Mouse (Mus musculus) G1E-ER4 (cell line): ENCODE results near the gene Rcbtb2. TPM values are rescaled to one million over a fixed set of nuclear protein-coding genes. Genes with fewer than 3 reads are reported as not detected.

Experiments used
- GATA1 ChIP-seq: IDR thresholded peaks from one replicate; pipeline ENCODE4 v1.8.0; 2012; ENCODE audit warnings: low read length, inconsistent platforms
- polyA plus RNA-seq: library from polyadenylated mRNA; stranded (reverse); fragments of >175 nt; gene quantifications from 2 replicates; pipeline ENCODE4 v1.2.3, GENCODE M21; 2012

Rcbtb2 gene
- polyA plus RNA-seq = 24.9 and 26.3 TPM in 2 replicates

GRCm38 (mm10) chr14:73122923-73123278 lies at the start of gene Rcbtb2:
Gene Rcbtb2, plus strand, starts transcription at chr14:73123037.
- TF ChIP-seq GATA1 = no peak

DNA sequence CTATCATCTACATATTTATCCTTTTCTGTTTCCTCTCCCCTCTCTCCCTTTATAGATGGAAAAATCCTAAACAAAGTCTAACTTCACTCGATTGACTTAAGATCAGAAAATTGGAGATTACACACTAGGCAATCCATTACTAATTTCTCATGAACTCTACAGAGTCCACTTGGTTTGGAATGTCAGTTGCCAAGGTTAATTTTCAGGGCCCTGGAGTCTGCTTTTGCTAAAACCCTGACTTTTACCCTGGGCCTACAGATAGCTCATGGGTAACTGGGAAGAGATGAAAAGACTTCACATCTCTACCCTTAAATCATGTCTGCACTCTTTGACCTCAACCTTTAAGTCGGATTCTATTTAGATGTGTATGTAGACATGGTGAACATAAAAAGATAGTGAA lies 39.3 kb upstream of the Rcbtb2 start:
- no peak for TF ChIP-seq GATA1

DNA sequence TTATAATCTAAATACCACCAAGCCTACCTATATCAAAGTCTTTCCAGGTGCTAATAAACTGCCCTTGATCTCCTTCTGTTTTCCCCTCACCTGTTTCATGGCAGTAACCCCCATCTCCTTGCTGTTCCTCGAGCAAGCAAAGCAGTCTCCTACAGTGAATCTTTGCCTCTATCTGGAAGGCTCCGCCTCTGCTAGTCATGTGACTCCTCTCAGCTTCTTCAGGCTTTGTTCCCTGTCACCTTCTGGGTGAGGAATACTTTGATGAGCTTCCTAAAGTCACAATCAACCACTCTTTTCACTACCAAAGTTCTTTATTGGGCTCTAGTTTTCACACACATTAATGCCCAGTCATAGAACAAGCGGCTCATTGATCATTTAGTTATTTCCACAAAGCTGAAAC lies 36.4 kb upstream of the Rcbtb2 start:
- TF ChIP-seq GATA1 = no peak

GRCm38 (mm10) chr14:73087247-73087646 lies 35.6 kb upstream of the Rcbtb2 start:
- TF ChIP-seq GATA1 = no peak

- TF ChIP-seq GATA1 = no peak
These were observed 35.1 kb upstream of the Rcbtb2 start for GRCm38 (mm10) chr14:73087746-73088145.

DNA sequence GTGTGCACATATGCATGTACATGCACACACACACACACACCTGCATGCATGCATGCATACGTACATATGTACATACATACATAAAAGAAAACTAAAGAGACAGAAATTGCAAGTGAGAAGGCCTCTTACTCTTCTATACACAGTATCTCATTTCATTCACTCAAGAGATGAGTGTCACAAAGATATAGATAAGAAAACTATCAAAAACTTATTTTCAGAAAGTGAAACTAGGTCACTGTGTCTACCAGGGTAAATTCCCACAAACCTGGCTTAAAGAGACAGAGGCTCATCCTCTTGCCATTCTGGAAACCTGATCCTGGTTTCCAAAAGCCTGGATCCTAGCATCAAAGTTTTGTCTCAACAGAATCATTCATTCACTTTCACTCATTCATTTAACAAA lies 34.6 kb upstream of the Rcbtb2 start:
- TF ChIP-seq GATA1 = no peak

DNA sequence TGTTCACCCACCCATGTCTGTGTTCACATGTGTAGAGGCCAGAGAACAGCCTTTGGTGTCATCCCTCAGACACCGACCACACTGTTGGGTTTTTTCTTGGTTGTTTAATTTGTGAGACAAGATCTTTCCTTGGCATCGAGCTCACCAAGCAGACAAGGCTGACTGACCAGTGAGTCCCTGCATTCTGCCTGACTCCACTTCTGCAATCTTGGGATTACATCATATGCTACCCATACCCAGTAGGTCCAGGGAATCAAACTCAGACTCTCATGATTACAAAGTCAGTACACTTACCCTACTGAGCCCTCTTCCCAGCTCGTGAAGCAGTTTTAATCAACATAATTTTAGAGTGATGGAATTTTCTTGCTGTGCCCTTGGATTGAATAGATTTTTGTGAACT lies 30.0 kb upstream of the Rcbtb2 start:
- no peak for TF ChIP-seq GATA1

- TF ChIP-seq GATA1 = no peak
These were observed 27.9 kb upstream of the Rcbtb2 start for GRCm38 (mm10) chr14:73094802-73095550.

GRCm38 (mm10) chr14:73098677-73099387 lies 24.0 kb upstream of the Rcbtb2 start:
- no peak for TF ChIP-seq GATA1

GRCm38 (mm10) chr14:73102270-73102865 lies 20.5 kb upstream of the Rcbtb2 start:
- TF ChIP-seq GATA1 = no peak

DNA sequence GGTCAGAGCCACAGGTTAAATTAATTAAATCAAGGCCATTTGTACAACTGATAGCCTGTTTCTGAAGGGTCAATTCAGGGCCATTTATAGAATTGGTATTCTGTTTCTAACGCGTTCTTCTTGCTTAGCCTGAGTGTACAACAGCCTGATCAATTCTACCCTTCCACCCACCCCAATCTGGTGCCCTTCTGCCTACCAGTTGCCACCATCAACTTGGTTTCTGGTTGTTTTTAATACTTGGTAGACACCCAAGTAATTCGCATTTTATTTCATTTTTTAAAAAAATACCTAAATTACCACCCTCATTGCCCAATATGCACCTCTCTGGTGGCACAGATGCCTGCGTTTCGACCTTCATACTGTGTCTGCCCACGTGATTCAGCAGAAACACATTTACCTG lies 17.9 kb upstream of the Rcbtb2 start:
- no peak for TF ChIP-seq GATA1

DNA sequence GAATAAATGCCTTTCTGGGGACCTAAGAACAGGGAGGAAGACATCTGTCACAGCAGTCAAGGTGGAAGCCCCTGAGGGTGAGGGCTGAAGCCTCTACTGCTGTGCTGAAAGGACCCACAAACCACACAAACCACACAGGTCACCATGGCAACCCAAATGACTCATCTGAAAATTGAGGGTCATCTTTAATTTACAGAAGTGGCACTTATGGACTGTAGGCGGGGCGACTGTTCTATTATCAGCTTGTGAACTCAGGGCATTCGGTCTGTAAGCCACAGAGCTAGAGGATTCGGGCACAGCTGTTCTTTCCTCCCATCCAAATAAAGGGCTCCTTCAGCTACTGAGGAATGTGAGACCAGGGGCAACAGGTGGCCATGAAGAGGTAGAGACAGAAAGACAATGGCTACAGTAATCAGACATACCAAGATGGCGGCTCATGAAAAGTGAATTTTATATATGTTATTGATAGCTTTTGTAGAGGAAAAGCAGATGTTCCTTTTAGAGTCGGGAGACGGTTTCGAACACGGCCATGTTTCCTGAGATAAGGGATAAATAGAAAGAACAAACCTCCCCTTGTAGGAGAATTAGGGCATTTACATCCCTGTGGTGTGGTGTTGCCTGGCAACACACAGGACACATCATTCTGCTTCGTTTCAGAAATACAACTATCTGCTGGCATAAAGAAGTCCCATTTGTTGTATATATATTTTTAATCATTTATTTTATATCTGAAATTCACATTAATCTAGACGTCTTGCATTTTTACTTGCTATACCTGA lies 17.2 kb upstream of the Rcbtb2 start:
- TF ChIP-seq GATA1 = no peak

- TF ChIP-seq GATA1 = no peak
These were observed 16.6 kb upstream of the Rcbtb2 start for GRCm38 (mm10) chr14:73106234-73106711.

DNA sequence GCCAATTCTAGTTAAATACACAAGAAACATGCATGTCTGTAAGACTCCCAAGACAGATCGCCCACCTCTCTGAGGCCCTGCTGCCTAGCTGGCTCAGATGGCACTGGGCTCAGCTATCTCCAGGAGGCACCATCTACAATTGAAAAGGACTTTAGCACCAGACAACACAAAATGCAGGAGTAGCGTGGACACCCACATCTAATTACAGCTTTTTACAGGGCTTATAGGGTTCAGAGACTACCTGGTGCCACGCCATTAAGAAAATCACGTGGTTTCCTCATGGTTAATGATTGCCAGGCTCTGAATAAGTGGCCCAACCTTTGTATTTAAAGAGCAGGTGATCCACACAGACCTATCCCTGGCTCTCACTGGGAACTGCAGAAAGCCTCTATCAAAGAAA lies 15.9 kb upstream of the Rcbtb2 start:
- no peak for TF ChIP-seq GATA1

DNA sequence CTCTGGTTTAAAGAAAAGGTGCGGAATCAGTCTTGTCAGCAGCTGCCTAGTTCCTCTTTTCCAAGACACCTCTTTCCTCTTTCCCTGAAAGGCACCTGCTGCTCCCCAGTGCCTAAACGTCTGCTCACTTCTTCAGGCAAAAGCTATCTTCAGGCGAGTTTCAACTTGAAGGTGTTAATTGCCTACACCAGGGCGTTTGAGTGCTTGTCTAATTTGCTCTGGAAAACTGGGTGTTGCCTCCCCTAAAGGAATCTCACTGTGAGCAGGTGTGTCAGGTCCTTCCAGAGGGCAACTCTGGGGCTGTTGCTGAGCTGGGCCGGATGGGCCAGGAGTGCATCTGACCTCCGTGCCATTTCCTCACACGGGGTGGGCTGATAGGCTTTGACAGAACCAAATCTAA lies 15.5 kb upstream of the Rcbtb2 start:
- TF ChIP-seq GATA1 = no peak

DNA sequence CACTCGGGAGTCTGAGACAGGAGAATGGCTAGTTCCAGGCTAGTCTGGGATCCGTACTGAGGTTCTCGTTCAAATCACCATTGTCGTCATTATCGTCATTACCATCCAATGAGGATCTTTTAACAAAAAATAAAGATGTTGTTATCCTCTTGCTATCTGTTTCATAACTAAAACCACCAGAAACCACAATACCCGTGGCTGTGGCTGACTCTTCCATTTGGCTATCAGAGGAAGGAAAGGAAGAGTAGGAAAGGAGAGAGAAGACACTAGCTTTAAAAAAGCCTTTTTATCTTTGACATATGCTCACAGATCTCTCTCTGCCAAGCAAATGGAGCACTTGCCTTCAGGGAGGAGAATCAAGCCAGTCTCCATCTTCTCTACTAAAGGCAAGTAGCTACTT lies 14.9 kb upstream of the Rcbtb2 start:
- TF ChIP-seq GATA1 = peak; percentile 62

DNA sequence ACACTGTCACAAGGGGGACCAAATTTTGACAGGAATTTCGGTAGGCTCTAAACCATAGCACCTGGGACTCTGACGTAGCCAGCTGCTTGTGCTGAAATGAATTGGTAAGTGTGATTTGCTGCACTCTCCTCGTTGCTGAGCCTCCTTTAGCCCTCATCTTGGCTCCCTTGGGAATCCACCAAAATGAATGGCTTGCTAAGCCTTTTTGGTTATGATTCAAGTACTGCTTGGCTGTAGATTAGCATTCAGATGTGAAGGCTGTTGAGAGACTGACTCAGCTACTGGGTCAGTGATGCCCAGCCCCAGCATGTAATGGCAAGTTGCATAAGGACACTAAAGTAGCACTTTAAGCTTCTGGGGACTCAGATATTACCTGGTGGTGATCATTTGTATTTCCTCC lies 12.2 kb upstream of the Rcbtb2 start:
- no peak for TF ChIP-seq GATA1
